Mouse (Mus musculus) heart, embryonic 14.5 days (tissue): ENCODE measurements around the gene E2f4. TPM values are rescaled to one million over a fixed set of nuclear protein-coding genes. Genes with fewer than 3 reads are reported as not detected.
A peak's percentile ranks its signal among the peaks of the same experiment; 100 is the strongest.

Experiments used
- ATAC-seq: fragments of 200-750 bp; cut with Nextera tagmentation; 2 replicates; pipeline ENCODE4 v1.8.0; 2017; ENCODE audit warnings: low read depth, moderate TSS enrichment; ENCODE audit not compliant: insufficient number of reproducible peaks, insufficient read depth, low FRiP score
- H3K27ac ChIP-seq, 2 experiments: fragments of 200-500 bp in 1 of 2; fragments of 300-500 bp in 1 of 2; sonication (generic) in 1 of 2; replicated peaks in 1 of 2; 2 replicates each; pipeline ENCODE4 v1.5.1; 2012 to 2014; ENCODE audit warnings: low read depth in 2 of 2, low read length in 2 of 2, control low read depth in 1 of 2, mild to moderate bottlenecking in 1 of 2, mixed read lengths in 1 of 2; ENCODE audit not compliant: control insufficient read depth in 1 of 2, insufficient read depth in 1 of 2
- H3K27me3 ChIP-seq: fragments of 300-500 bp; sonication (generic); 2 replicates; pipeline ENCODE4 v1.6.1; 2014; ENCODE audit warnings: mild to moderate bottlenecking, low read length, control low read depth; ENCODE audit not compliant: control insufficient read depth, insufficient read depth
- H3K36me3 ChIP-seq: fragments of 300-500 bp; sonication (generic); 2 replicates; pipeline ENCODE4 v1.6.1; 2014; ENCODE audit warnings: mild to moderate bottlenecking, control low read depth, low read length, mixed read lengths; ENCODE audit not compliant: control insufficient read depth, insufficient read depth
- H3K4me1 ChIP-seq, 2 experiments: fragments of 200-500 bp in 1 of 2; fragments of 300-500 bp in 1 of 2; sonication (generic) in 1 of 2; 2 replicates each; pipeline ENCODE4 v1.6.1; 2012 to 2014; ENCODE audit warnings: low read length in 2 of 2, control low read depth in 1 of 2, mixed read lengths in 1 of 2; ENCODE audit not compliant: control insufficient read depth in 2 of 2, insufficient read depth in 2 of 2
- H3K4me2 ChIP-seq: fragments of 300-500 bp; sonication (generic); 2 replicates; pipeline ENCODE4 v1.6.1; 2014; ENCODE audit warnings: mild to moderate bottlenecking, low read length
- H3K4me3 ChIP-seq, 2 experiments: fragments of 200-500 bp in 1 of 2; fragments of 300-500 bp in 1 of 2; sonication (generic) in 1 of 2; 2 replicates each; pipeline ENCODE4 v1.5.1; 2012 to 2014; ENCODE audit warnings: low read length in 2 of 2, mild to moderate bottlenecking in 2 of 2, control low read depth in 1 of 2, low read depth in 1 of 2, moderate library complexity in 1 of 2; ENCODE audit not compliant: control insufficient read depth in 1 of 2, insufficient read depth in 1 of 2
- H3K9ac ChIP-seq: fragments of 300-500 bp; sonication (generic); 2 replicates; pipeline ENCODE4 v1.6.1; 2014; ENCODE audit warnings: mild to moderate bottlenecking, low read length
- H3K9me3 ChIP-seq: fragments of 300-500 bp; sonication (generic); 2 replicates; pipeline ENCODE4 v1.6.1; 2016; ENCODE audit warnings: low read length, control low read depth; ENCODE audit not compliant: control insufficient read depth
- WGBS: fragments of 180-500 bp; shearing (Covaris S2); extraction: QIAGEN DNeasy Blood & Tissue Kit; methylation state at CpG from one replicate; pipeline ENCODE4 v1.1.7; 2014; 5-methylcytosine and 5-hydroxymethylcytosine counted together
- polyA plus RNA-seq: library from polyadenylated mRNA; unstranded; fragments of >200 nt; fragmentation: Nextera tagmentation; extraction: Ambion mirVana; gene quantifications from 2 replicates; pipeline ENCODE4 v1.2.1, GENCODE M21; 2014

Gene E2f4
- polyA plus RNA-seq, 1 experiment from 2014 or later = 51.3 TPM

DNA sequence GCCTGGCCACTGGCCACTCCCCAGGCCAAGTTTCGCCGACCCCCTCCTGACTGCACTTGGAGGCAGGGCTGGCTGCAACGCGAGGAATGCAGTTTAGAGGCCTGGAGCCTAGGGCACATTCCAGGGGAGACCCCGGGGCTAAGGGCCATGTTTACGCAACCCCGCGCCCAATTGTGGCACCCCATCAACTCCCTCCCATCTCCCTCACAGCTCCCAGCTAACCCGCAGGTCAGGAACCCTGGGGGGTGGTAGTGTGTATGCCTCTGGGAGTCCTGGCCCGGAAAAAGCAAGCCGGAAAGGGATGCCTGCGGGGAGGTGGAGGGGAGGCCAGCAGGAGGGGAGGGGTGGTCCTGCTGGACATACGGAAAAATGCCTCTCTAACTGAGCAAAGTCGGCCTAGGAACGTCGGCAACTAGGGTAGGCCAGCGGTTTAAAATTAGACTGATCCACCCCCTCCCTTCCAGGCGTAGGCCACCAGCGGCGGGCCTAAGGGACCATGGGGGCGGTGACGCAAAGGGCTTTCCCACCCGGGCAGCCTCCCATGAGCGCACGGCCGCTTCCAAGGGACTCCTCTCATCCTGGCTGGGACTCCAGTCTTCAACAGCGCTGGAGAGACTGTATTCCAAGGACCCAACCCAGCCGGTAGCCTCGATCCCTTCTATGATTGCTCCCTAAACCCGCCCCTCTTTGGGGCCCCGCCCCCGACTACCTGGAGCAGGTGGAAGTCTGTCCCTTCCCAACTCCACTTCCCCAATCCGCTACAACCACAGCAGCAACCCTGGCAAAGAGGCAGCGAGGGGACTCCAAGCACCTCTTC is 49.4 kb downstream of the E2f4 start:
- Histone ChIP-seq H3K4me3 (peak overlapping the region; percentile 64 to 77), H3K36me3 (0 out of 2 replicates have a peak, but pooled peaks cover 5% of the 10 kb centered on the region), H3K27me3 (0 out of 2 replicates have a peak, but pooled peaks cover 5% of the 10 kb centered on the region), H3K4me2 (peak overlapping the region; percentile 97), H3K9me3 (no peaks in the 10 kb centered on the region), H3K4me1 (peaks cover 31 to 45% of the 10 kb centered on the region in 2 experiments), H3K9ac (peak overlapping the region; percentile 78), H3K27ac (peak overlapping the region; percentile 78 to 92)
- peak; percentile 51 for ATAC-seq
- 2% methylated on average over 30 of the region's 34 CpGs for WGBS

DNA sequence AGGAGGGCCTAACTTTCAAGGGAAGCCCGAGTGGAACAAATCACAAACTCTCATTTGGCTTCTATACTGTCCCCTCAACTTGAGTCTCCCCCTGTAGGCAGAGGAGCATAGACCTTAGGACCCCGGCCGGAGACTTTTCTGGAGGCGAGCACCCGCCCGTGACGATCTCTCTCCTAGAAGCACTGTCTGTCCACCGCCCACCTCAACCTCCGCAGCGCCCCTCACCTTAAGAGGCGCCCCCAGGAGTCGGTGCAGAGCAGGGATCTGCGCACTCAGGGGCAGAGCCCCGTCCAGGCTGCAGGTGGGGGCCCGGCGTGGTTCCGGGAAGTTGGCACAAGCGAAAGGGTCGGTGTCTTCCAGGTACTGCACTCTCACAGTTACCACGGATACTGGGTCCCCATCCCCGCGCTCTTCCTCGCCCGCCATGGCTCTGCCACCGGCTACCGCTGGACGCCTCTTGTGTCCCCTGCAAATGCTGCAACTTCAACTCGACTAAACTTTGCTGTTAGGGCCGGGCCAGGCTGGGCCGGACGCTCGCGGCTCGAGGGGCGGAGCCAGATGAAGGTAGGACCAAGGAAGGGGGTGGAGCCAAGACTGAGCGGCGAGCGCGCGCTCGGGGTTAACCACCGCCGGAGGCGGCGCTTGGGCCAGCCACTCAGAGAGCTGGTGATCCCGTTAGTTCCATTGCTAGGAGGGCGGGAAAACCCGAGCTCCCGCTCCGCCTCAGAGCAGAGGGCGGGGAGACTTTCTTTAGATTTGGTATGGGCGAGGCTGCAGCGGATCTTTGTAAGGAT is 50.2 kb downstream of the E2f4 start, which contains the start of gene Fhod1:
TSS of gene Fhod1 (minus strand) at position 526 of the 794 bp plus-strand sequence.
- under 1% methylated on average over 52 of the region's 53 CpGs for WGBS
- ATAC-seq = peak; percentile 87
- Histone ChIP-seq H3K36me3 (0 out of 2 replicates have a peak, but pooled peaks cover 5% of the 10 kb centered on the region), H3K27ac (peak within 1 kb of the TSS; percentile 78 to 92), H3K4me1 (peaks cover 31 to 45% of the 10 kb centered on the region in 2 experiments), H3K4me3 (peak within 1 kb of the TSS; percentile 64 to 77), H3K9me3 (no peaks in the 10 kb centered on the region), H3K9ac (peak within 1 kb of the TSS; percentile 78), H3K4me2 (peak within 1 kb of the TSS; percentile 97), H3K27me3 (0 out of 2 replicates have a peak, but pooled peaks cover 5% of the 10 kb centered on the region)

DNA sequence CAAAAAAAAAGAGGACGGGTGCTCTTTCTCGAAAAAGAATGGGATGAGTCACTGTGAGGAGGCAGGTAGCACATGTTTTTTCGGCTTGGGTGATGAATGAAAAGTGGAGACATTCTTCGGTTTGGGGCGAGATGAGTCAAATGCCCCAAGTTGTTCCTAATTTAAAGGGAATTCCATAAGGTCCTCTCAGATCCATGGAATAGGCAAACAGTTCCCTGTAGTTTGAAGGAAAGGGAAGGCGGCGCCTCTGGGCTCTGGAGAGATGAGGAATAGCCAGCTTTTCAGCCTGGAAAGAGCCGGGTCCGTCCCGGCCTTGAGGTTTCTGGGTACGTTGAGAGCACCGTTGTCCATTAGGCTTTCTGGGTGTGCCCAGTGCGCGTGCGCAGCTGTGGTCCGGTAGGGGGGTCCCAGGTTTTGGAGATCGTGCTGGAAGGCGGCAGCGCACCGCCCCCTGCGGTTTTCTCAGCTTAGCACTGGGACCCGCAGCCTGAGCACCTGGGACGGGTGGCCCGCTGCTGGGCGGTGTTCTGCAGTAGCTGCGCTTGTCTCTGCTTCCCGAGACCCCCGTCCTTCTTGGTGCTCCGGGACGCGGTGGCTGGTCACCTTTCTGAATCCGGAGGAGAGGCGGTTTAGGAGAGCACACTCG is 51.1 kb downstream of the E2f4 start, which contains the start of gene Slc9a5:
TSS of gene Slc9a5 (plus strand) at position 394 of the 646 bp plus-strand sequence.
- H3K27me3 ChIP-seq = 0 out of 2 replicates have a peak, but pooled peaks cover 5% of the 10 kb centered on the region
- peak within 1 kb of the TSS; percentile 97 for H3K4me2 ChIP-seq
- peak within 1 kb of the TSS; percentile 78 for H3K9ac ChIP-seq
- H3K4me3 ChIP-seq = peak within 1 kb of the TSS; percentile 64 to 77
- H3K4me1 ChIP-seq = peaks cover 31 to 42% of the 10 kb centered on the region in 2 experiments
- under 1% methylated on average over 34 of the region's 34 CpGs for WGBS
- no peaks in the 10 kb centered on the region for H3K36me3 ChIP-seq
- ATAC-seq = no peak
- H3K9me3 ChIP-seq = no peaks in the 10 kb centered on the region
- H3K27ac ChIP-seq = peak within 1 kb of the TSS; percentile 78 to 92

DNA sequence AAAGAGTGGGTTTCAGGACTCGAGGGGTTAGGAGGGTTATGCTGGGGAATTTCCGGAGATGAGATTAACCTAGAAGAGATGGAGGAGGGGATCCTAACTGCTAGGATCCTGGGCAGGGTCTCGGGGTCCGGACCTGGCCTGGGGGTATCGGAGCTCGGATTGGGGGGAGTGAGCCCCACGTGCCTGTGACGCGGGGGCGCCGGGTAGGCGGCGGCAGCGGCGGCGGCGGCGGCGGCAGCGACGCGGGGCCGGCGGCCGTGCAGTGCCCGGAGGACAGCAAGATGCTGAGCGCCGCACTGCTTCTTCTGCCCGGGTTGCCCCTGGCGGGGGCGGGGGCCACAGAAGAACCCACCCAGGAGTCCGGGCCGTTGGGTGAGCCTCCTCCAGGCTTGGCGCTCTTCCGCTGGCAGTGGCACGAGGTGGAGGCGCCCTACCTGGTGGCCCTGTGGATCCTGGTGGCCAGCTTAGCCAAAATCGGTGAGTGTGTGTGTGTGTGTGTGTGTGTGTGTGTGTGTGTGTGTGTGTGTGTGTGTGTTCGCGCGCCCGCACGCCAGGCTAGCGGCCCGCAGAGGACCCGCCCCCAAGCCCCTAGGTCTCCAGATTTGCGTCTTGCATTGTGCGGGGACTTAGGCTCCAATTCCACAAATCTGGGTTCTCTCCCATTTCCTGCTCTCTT is 51.8 kb downstream of the E2f4 start:
- H3K9ac ChIP-seq = peak overlapping the region; percentile 78
- no peaks in the 10 kb centered on the region for H3K36me3 ChIP-seq
- H3K9me3 ChIP-seq = no peaks in the 10 kb centered on the region
- WGBS = 1% methylated on average over 16 of the region's 48 CpGs
- no peak for ATAC-seq
- H3K4me1 ChIP-seq = peaks cover 30 to 40% of the 10 kb centered on the region in 2 experiments
- H3K27me3 ChIP-seq = 0 out of 2 replicates have a peak, but pooled peaks cover 5% of the 10 kb centered on the region
- H3K27ac ChIP-seq = no peak overlapping the region
- peak overlapping the region; percentile 64 to 77 for H3K4me3 ChIP-seq
- peak overlapping the region; percentile 97 for H3K4me2 ChIP-seq

DNA sequence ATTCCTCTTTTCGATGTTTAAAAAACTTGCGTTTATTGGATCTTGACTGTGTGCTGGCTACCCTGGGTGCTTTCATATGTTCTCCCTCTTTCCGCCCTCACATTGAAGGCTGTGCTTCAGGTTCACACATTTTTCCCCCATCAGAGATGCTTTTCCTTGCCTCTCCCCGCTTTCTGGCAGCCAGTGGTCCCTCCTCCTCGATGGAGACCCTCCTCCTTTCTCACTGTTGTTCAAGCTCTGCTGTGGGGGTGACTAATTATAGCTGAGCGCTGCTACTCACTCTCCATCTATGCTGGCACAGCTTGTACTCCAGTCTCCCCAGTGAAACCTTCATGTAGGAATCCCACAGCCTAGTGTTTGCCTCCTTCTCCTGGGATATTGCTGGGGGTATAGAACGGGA is 52.7 kb downstream of the E2f4 start:
- H3K4me1 ChIP-seq = peaks cover 28 to 30% of the 10 kb centered on the region in 2 experiments
- no peak overlapping the region for H3K9ac ChIP-seq

DNA sequence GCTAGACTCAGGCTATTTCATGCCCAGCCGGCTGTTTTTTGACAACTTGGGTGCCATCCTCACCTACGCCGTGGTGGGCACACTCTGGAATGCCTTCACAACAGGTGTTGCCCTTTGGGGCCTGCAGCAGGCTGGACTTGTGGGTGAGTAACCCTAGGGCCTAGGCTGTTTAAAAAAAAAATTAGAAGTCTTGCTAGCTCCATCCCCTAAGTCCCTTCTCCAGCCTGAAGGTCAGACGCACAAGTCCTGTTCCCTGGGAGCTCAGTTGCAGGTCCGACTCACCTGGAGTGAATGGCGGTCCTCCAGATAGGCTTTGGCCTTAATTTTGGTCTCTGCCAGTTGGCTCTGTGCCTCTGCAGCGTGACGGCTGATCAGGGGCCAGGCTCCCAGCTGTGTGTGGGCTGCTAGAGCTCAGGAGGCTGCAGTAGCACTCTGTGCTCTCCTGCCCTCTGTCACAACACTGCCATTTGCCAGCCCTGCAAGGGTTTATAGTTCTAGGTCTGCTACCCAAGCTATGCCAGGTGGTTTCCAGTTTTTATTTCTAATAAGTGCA is 56.2 kb downstream of the E2f4 start:
- Histone ChIP-seq H3K27me3 (0 out of 2 replicates have a peak, but pooled peaks cover 5% of the 10 kb centered on the region), H3K4me1 (peaks cover 14 to 15% of the 10 kb centered on the region in 2 experiments), H3K27ac (no peak overlapping the region), H3K4me2 (no peak overlapping the region), H3K9ac (no peak overlapping the region), H3K9me3 (no peaks in the 10 kb centered on the region), H3K4me3 (no peak overlapping the region), H3K36me3 (no peaks in the 10 kb centered on the region)
- WGBS = 78% methylated on average over 8 of the region's 8 CpGs
- no peak for ATAC-seq

More for the DNA sequence above, 52.7 kb downstream of the E2f4 start:
- H3K27me3 ChIP-seq = 0 out of 2 replicates have a peak, but pooled peaks cover 5% of the 10 kb centered on the region
- peak overlapping the region; percentile 97 for H3K4me2 ChIP-seq
- 22% methylated on average over 7 of the region's 7 CpGs for WGBS
- H3K36me3 ChIP-seq = no peaks in the 10 kb centered on the region
- peak overlapping the region in 1 of 2 experiments; percentile 77; a peak in 1 of 4 replicates for H3K4me3 ChIP-seq
- ATAC-seq = no peak
- no peak overlapping the region for H3K27ac ChIP-seq
- no peaks in the 10 kb centered on the region for H3K9me3 ChIP-seq
